Mouse (Mus musculus): ENCODE data around the gene Fsd1. TPM values are rescaled to one million over a fixed set of nuclear protein-coding genes. Genes with fewer than 3 reads are reported as not detected.

Fsd1 gene
- total RNA-seq, 2 experiments from 2014 or later: 2.3 to 4.3 TPM

Other genes with a start within 250 kb of the Fsd1 start
- under 1 TPM; 0.27 to 0.58 TPM for gene Adgre4, start 236.5 kb upstream of the Fsd1 start, total RNA-seq (2021)
- 1 to 10 TPM; 5.0 to 5.5 TPM for gene Zfp119a, start 107.6 kb upstream of the Fsd1 start, total RNA-seq (2021)
- gene Zfp959, start 94.4 kb upstream of the Fsd1 start, total RNA-seq (2021): 1 to 10 TPM; 4.7 to 4.8 TPM
- 1 to 10 TPM; 2.3 to 3.5 TPM for gene Zfp119b, start 37.0 kb upstream of the Fsd1 start, total RNA-seq (2021)
- gene Ebi3, start 33.9 kb upstream of the Fsd1 start, total RNA-seq (2021): 1 to 10 TPM in 1 of 2 experiments, under 1 TPM in 1; 0.70 to 1.3 TPM
- gene Yju2, start 27.4 kb upstream of the Fsd1 start, total RNA-seq (2021): 10 to 100 TPM; 17.4 to 17.9 TPM
- 1 to 10 TPM; 2.0 to 2.2 TPM for gene Shd, start 16.0 kb upstream of the Fsd1 start, total RNA-seq (2021)
- gene Stap2, start 19.1 kb downstream of the Fsd1 start, total RNA-seq (2021): 1 to 10 TPM; 5.1 to 5.4 TPM
- gene Mpnd, start 19.2 kb downstream of the Fsd1 start, total RNA-seq (2021): 10 to 100 TPM; 68.1 to 97.5 TPM
- gene Sh3gl1, start 50.1 kb downstream of the Fsd1 start, total RNA-seq (2021): 10 to 100 TPM; 38.3 to 39.0 TPM
- 1 to 10 TPM; 2.1 to 2.3 TPM for gene Chaf1a, start 53.9 kb downstream of the Fsd1 start, total RNA-seq (2021)
- 10 to 100 TPM; 63.6 to 77.6 TPM for gene Ubxn6, start 88.5 kb downstream of the Fsd1 start, total RNA-seq (2021)
- 10 to 100 TPM; 53.9 to 67.0 TPM for gene Hdgfl2, start 93.1 kb downstream of the Fsd1 start, total RNA-seq (2021)
- 100 to 1,000 TPM in 1 of 2 experiments, 10 to 100 TPM in 1; 65.0 to 212 TPM for gene Plin4, start 123.3 kb downstream of the Fsd1 start, total RNA-seq (2021)
- gene Plin5, start 131.1 kb downstream of the Fsd1 start, total RNA-seq (2021): 10 to 100 TPM; 53.7 to 67.4 TPM
- gene Lrg1, start 135.5 kb downstream of the Fsd1 start, total RNA-seq (2021): 10 to 100 TPM; 21.2 to 57.7 TPM
- 1 to 10 TPM; 6.3 to 7.0 TPM for gene Sema6b, start 153.8 kb downstream of the Fsd1 start, total RNA-seq (2021)
- gene Tnfaip8l1, start 176.0 kb downstream of the Fsd1 start, total RNA-seq (2021): 1 to 10 TPM; 1.9 to 2.5 TPM
- 10 to 100 TPM; 49.6 to 56.6 TPM for gene Mydgf, start 197.4 kb downstream of the Fsd1 start, total RNA-seq (2021)
- gene Dpp9, start 232.4 kb downstream of the Fsd1 start, total RNA-seq (2021): 10 to 100 TPM; 35.8 to 37.6 TPM